ENCODE assay signal across 22 mouse cellular contexts in the genomic region with DNA sequence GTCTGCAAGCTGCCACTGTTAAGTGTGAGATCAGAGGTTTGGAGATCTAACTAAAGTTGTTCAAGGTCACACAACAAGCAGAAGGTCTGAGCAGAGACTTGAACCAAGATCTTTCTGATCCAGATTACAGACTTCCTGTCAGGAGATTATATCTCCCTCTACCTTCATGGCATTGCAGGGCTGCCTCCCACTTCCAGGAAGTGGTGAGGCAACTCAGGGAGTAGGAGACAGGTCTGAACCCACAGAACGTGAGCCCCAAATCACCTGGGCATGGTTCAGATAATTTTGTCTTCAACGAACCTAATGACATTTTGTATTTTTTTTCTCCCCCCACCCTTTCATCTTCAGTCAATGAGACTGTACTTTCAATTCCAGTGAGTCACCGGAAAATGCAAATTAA.
"Had no signal": no experiment of that assay in that cellular context is flagged by ENCODE, and none has a peak within 500 bp of the region (broad histone marks: within the 10 kb centered on the region; RNA-seq: fewer than 3 reads in every experiment).

No protein-coding gene starts in this region.

- H3K4me2 ChIP-seq: limb, embryonic 13.5 days; liver, embryonic 12.5 days; liver, embryonic 15.5 days; lung, embryonic 15.5 days; midbrain, embryonic 12.5 days; midbrain, embryonic 15.5 days; neural tube, embryonic 12.5 days; neural tube, embryonic 15.5 days; stomach, embryonic 15.5 days had no signal

- DNase-seq: kidney, adult 9 months; kidney, postnatal 14 days; kidney, postnatal 4 days; left cerebral cortex, postnatal 4 days; liver; lung, adult 18-20 months; lung, postnatal 10 days; lung, postnatal 36 days; right cerebral cortex, adult 18-20 months; right cerebral cortex, postnatal 25 days; spleen, adult 18-20 months; thymus, postnatal 25 days had no signal

- H3K36me3 ChIP-seq: limb, embryonic 13.5 days; liver, embryonic 12.5 days; liver, embryonic 15.5 days; lung, embryonic 15.5 days; midbrain, embryonic 12.5 days; midbrain, embryonic 15.5 days; neural tube, embryonic 12.5 days; neural tube, embryonic 15.5 days; stomach, embryonic 15.5 days had no signal

- ATAC-seq: liver, embryonic 12.5 days; midbrain, embryonic 15.5 days had no signal

- H3K4me1 ChIP-seq: liver, embryonic 15.5 days; megakaryocyte, embryonic 14.5 days; midbrain, embryonic 12.5 days; midbrain, embryonic 15.5 days; neural tube, embryonic 12.5 days; neural tube, embryonic 15.5 days; stomach, embryonic 15.5 days had no signal

- H3K9me3 ChIP-seq: limb, embryonic 13.5 days; liver, embryonic 12.5 days; liver, embryonic 15.5 days; lung, embryonic 15.5 days; midbrain, embryonic 12.5 days; midbrain, embryonic 15.5 days; neural tube, embryonic 12.5 days; neural tube, embryonic 15.5 days; stomach, embryonic 15.5 days had no signal

- H3K27ac ChIP-seq: limb, embryonic 13.5 days; liver, embryonic 12.5 days; liver, embryonic 15.5 days; lung, embryonic 15.5 days; midbrain, embryonic 12.5 days; midbrain, embryonic 15.5 days; neural tube, embryonic 12.5 days; neural tube, embryonic 15.5 days; stomach, embryonic 15.5 days had no signal

- H3K4me3 ChIP-seq: limb, embryonic 13.5 days; liver, embryonic 12.5 days; liver, embryonic 15.5 days; lung, embryonic 15.5 days; megakaryocyte, embryonic 14.5 days; midbrain, embryonic 12.5 days; midbrain, embryonic 15.5 days; neural tube, embryonic 12.5 days; neural tube, embryonic 15.5 days; stomach, embryonic 15.5 days had no signal

- H3K27me3 ChIP-seq: limb, embryonic 13.5 days; lung, embryonic 15.5 days; midbrain, embryonic 12.5 days; midbrain, embryonic 15.5 days; neural tube, embryonic 12.5 days; neural tube, embryonic 15.5 days; stomach, embryonic 15.5 days had no signal

- H3K9ac ChIP-seq: limb, embryonic 13.5 days; liver, embryonic 12.5 days; liver, embryonic 15.5 days; lung, embryonic 15.5 days; midbrain, embryonic 12.5 days; midbrain, embryonic 15.5 days; neural tube, embryonic 12.5 days; neural tube, embryonic 15.5 days; stomach, embryonic 15.5 days had no signal
